Mouse (Mus musculus) heart, postnatal 0 days (tissue): ENCODE results near the gene Plxna2. TPM values are rescaled to one million over a fixed set of nuclear protein-coding genes. Genes with fewer than 3 reads are reported as not detected.
A peak's percentile ranks its signal among the peaks of the same experiment; 100 is the strongest.

ENCODE experiments used
- ATAC-seq: fragments of 200-750 bp; cut with Nextera tagmentation; 2 replicates; pipeline ENCODE4 v1.8.0; 2017; ENCODE audit warnings: low read depth, moderate number of reproducible peaks, moderate library complexity; ENCODE audit not compliant: insufficient read depth
- DNase-seq: peaks from one replicate; pipeline ENCODE4 v3.0.0-alpha.2; 2016; ENCODE audit warnings: low spot score
- H3K27ac ChIP-seq: fragments of 300-500 bp; sonication (generic); 2 replicates; pipeline ENCODE4 v1.5.1; 2014; ENCODE audit warnings: low read depth, mild to moderate bottlenecking
- H3K27me3 ChIP-seq: fragments of 300-500 bp; sonication (generic); 2 replicates; pipeline ENCODE4 v1.6.1; 2014; ENCODE audit warnings: low read length, mixed read lengths; ENCODE audit not compliant: control insufficient read depth, insufficient read depth
- H3K36me3 ChIP-seq: fragments of 300-500 bp; sonication (generic); replicated peaks from 2 replicates; pipeline ENCODE4 v1.6.1; 2014; ENCODE audit warnings: low read length, mixed read lengths; ENCODE audit not compliant: control insufficient read depth, insufficient read depth
- H3K4me1 ChIP-seq: fragments of 300-500 bp; sonication (generic); 2 replicates; pipeline ENCODE4 v1.6.1; 2014; ENCODE audit warnings: antibody characterized with exemption; ENCODE audit not compliant: control insufficient read depth, insufficient read depth
- H3K4me2 ChIP-seq: fragments of 300-500 bp; sonication (generic); 2 replicates; pipeline ENCODE4 v1.6.1; 2014; ENCODE audit warnings: low read depth, mild to moderate bottlenecking, low read length, moderate library complexity
- H3K4me3 ChIP-seq: fragments of 300-500 bp; sonication (generic); 2 replicates; pipeline ENCODE4 v1.5.1; 2014; ENCODE audit warnings: low read depth, low read length
- H3K9ac ChIP-seq: fragments of 300-500 bp; sonication (generic); replicated peaks from 2 replicates; pipeline ENCODE4 v1.6.1; 2014; ENCODE audit warnings: low read depth, low read length, mixed read lengths
- H3K9me3 ChIP-seq: fragments of 300-500 bp; sonication (generic); replicated peaks from 2 replicates; pipeline ENCODE4 v1.6.1; 2016; ENCODE audit warnings: low read length; ENCODE audit not compliant: control insufficient read depth
- CTCF ChIP-seq: IDR thresholded peaks from 2 replicates; pipeline ENCODE4 v1.5.1; 2016; ENCODE audit warnings: antibody characterized with exemption, control low read depth, low read depth
- EP300 ChIP-seq: IDR thresholded peaks from 2 replicates; pipeline ENCODE4 v1.6.1; 2016; ENCODE audit warnings: antibody characterized with exemption, low read depth
- WGBS: fragments of 180-500 bp; shearing (Covaris S2); extraction: QIAGEN DNeasy Blood & Tissue Kit; methylation state at CpG from one replicate; pipeline ENCODE4 v1.1.7; 2014; 5-methylcytosine and 5-hydroxymethylcytosine counted together
- polyA plus RNA-seq: library from polyadenylated mRNA; unstranded; fragments of >200 nt; fragmentation: Nextera tagmentation; extraction: Ambion mirVana; gene quantifications from 2 replicates; pipeline ENCODE4 v1.2.1, GENCODE M21; 2015
- total RNA-seq: library from RNA; depleted of rRNA; stranded (reverse); fragments of >200 nt; gene quantifications from 2 replicates; pipeline ENCODE4 v1.2.3, GENCODE M21; 2014; ENCODE audit warnings: low replicate concordance

Gene Plxna2
- total and polyA plus RNA-seq, 2 experiments from 2014 or later, result 4.0 to 14.4 TPM

- no peak for TF ChIP-seq CTCF
- TF ChIP-seq EP300, result no peak
- ATAC-seq, result no peak
- no peaks in the 10 kb centered on the region for H3K9me3 ChIP-seq
- H3K36me3 ChIP-seq, result no peaks in the 10 kb centered on the region
- no peak for DNase-seq
- H3K27ac ChIP-seq, result no peak overlapping the region
- no peak overlapping the region for H3K4me2 ChIP-seq
- no peak overlapping the region for H3K4me3 ChIP-seq
- H3K4me1 ChIP-seq, result no peaks in the 10 kb centered on the region
- no peak overlapping the region for H3K9ac ChIP-seq
- no peaks in the 10 kb centered on the region for H3K27me3 ChIP-seq
Observed at GRCm38 (mm10) chr1:194835238-194835637, 217.2 kb downstream of the Plxna2 start.

GRCm38 (mm10) chr1:194836182-194836581, 218.2 kb downstream of the Plxna2 start:
- Histone ChIP-seq H3K27ac (no peak overlapping the region), H3K4me2 (no peak overlapping the region), H3K36me3 (no peaks in the 10 kb centered on the region), H3K4me3 (no peak overlapping the region), H3K9ac (no peak overlapping the region), H3K4me1 (no peaks in the 10 kb centered on the region), H3K9me3 (no peaks in the 10 kb centered on the region), H3K27me3 (no peaks in the 10 kb centered on the region)
- no peak for ATAC-seq
- no peak for DNase-seq
- 55% methylated on average over 3 of the region's 3 CpGs for WGBS
- TF ChIP-seq CTCF (no peak), EP300 (no peak)

- DNase-seq, result no peak
- no peak overlapping the region for H3K4me2 ChIP-seq
- no peaks in the 10 kb centered on the region for H3K27me3 ChIP-seq
- no peak overlapping the region for H3K9ac ChIP-seq
- H3K36me3 ChIP-seq, result no peaks in the 10 kb centered on the region
- no peaks in the 10 kb centered on the region for H3K9me3 ChIP-seq
- 80% methylated on average over 4 of the region's 4 CpGs for WGBS
- H3K27ac ChIP-seq, result no peak overlapping the region
- H3K4me1 ChIP-seq, result no peaks in the 10 kb centered on the region
- no peak overlapping the region for H3K4me3 ChIP-seq
- ATAC-seq, result no peak
- TF ChIP-seq EP300 (no peak), CTCF (no peak)
Observed at GRCm38 (mm10) chr1:194836671-194837070, 218.7 kb downstream of the Plxna2 start.

- Histone ChIP-seq H3K4me3 (no peak overlapping the region), H3K27ac (no peak overlapping the region), H3K4me1 (no peaks in the 10 kb centered on the region), H3K4me2 (no peak overlapping the region), H3K36me3 (no peaks in the 10 kb centered on the region), H3K27me3 (no peaks in the 10 kb centered on the region), H3K9ac (no peak overlapping the region), H3K9me3 (no peaks in the 10 kb centered on the region)
- 5% methylated on average over 1 of the region's 1 CpGs for WGBS
- DNase-seq, result no peak
- ATAC-seq, result no peak
- TF ChIP-seq EP300, result no peak
- TF ChIP-seq CTCF, result peak; percentile 59
Observed at GRCm38 (mm10) chr1:194839230-194839910, 221.4 kb downstream of the Plxna2 start.

- DNase-seq (no peak), ATAC-seq (no peak)
- Histone ChIP-seq H3K4me1 (0 out of 2 replicates have a peak, but pooled peaks cover 4% of the 10 kb centered on the region), H3K36me3 (no peaks in the 10 kb centered on the region), H3K27ac (no peak overlapping the region), H3K27me3 (no peaks in the 10 kb centered on the region), H3K9me3 (no peaks in the 10 kb centered on the region), H3K4me3 (no peak overlapping the region), H3K9ac (no peak overlapping the region), H3K4me2 (no peak overlapping the region)
- TF ChIP-seq EP300 (no peak), CTCF (no peak)
- WGBS, result 72% methylated on average over 2 of the region's 2 CpGs
Observed at GRCm38 (mm10) chr1:194843020-194843419, 225.0 kb downstream of the Plxna2 start.

- ATAC-seq, result no peak
- Histone ChIP-seq H3K4me3 (no peak overlapping the region), H3K4me1 (peaks cover 9% of the 10 kb centered on the region; the same call in 1 of the 2 replicates), H3K9ac (no peak overlapping the region), H3K4me2 (no peak overlapping the region), H3K27me3 (no peaks in the 10 kb centered on the region), H3K36me3 (no peaks in the 10 kb centered on the region), H3K27ac (no peak overlapping the region), H3K9me3 (no peaks in the 10 kb centered on the region)
- DNase-seq, result no peak
- TF ChIP-seq CTCF (no peak), EP300 (no peak)
- WGBS, result 59% methylated on average over 4 of the region's 4 CpGs
Observed at GRCm38 (mm10) chr1:194847014-194847413, 229.0 kb downstream of the Plxna2 start.
